Mouse (Mus musculus): ENCODE data around the gene Slc7a11.
A peak's percentile ranks its signal among the peaks of the same experiment; 100 is the strongest.

The Slc7a11 gene

DNA sequence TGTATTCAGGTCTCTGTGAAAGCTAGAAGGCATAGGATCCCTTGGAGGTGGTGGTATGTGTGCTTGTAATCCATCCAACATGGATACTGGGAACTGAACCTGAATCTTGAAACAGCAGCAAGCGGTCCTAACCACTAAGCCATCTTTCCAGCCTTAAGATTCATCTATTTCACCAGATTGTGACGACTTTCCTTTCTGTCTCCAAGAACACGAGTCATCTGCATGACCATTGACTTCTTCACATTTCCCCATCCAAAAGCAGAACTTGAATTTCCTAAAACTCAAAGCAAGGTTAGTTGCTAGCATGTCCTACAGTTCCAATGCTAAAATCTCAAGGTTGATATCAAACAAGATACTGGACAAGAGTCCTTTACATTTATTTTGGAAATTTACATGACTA is 37.5 kb downstream of the Slc7a11 start:
- DNase-seq (ENCODE audit: low read depth, low spot score) = no peak

DNA sequence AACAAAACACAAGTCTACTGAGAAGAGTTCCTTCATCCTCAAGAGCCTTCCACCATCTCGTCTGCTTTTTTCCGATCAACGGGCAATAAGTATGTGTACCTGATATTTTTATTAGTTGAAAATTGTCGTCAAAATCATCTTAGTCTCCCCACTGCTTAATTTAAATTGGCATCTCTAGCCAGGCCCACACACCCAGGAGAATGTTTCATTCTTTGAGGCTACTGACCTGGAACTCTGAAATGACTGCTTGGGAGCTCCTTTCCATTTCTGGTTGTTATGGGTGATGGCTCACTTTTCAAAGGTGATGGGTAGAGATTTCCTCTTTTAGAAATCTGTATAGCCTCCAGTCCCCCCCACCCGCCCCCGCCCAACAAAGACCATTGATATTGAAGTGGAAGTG is 54.6 kb downstream of the Slc7a11 start:
- DNase-seq (ENCODE audit: low read depth, low spot score) = no peak

DNA sequence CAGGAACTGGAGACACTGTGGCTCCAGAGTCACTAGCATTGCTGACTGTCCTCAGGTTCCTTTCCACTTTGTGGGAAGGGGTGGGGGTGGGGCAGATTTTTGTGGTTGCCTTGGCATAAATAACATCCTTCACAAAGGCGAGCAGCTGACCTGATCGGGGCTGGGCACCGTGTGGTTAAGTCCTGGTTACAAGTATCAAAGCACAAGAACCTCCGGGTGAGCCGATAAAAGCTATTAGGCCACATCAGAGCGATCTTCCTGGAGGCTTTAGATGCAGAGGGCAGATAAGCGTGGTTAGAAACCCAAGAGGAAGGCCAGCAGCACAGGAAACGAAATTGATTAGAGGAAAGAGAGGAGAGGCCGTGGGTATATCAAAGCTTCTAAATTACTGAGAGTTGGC is 55.1 kb downstream of the Slc7a11 start:
- DNase-seq (ENCODE audit: low read depth, low spot score) = no peak

DNA sequence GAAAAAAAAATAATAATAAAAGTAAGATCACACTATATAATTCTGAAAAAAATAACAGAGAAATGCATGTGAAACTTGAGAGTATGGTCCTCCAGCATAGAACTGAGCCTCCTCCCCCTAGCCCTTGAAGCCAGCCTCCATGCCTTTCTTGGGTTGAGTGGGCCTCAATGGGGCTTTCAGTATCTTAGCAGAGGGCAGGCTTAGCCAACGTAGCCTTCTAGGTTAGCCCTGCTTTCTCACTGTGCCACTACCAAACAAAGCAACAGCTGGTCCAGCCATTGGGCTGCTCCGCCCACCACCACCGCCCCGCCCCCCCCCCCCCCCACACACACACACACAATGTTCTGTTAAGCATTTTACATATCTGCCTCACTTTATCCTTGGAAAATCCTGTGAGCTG is 56.1 kb downstream of the Slc7a11 start:
- DNase-seq (ENCODE audit: low read depth, low spot score) = no peak

DNA sequence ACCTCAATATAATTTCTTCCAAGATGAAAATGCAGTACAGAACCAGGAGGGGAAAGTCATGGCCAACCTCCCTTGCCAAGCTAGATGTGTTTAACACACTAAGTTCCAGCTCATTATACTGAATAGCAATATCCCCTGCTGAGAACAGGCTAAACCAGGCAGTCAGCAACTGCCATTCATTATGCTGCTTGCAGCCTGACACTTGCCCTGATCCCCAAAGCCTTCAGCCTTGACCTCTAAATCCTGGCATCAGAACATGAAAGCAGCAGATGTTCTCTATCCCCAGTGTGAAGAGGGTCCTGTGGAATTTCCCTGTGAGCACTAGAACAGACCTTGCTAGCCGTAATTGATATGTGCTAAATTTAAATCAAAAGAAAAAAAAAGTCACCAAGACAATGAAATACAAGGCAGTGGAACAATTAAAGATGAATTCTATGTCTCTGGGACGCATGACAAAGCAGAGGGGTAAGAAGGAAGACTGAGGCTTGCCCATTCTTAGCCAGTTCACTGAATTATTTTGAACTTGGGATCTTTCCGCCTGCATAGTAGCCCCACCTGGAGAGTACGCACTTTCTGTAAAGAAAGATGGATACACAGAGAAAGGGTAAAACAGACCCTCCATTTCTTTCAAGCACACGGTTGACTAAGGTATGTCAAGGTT is 56.7 kb downstream of the Slc7a11 start:
- DNase-seq (ENCODE audit: low read depth, low spot score) = peak; percentile 63

DNA sequence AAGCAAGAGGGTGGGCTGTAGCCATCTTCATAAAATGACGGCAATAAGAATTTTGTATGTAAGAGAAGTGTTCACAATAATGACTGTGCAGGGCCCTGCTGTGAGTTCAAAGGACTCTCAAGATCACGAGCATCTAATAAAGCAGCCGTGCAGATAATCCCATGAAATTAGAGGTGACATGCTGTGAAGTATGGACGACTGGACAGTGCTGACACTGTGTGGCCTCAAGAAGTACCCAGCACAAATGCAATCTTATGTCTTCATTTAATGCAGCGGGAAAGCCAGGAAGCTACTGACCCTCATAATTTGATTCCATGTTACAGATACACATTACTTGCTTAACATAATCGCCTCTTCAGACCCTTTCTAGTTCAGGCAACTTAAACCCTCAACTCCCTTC is 57.3 kb downstream of the Slc7a11 start:
- DNase-seq (ENCODE audit: low read depth, low spot score) = no peak

DNA sequence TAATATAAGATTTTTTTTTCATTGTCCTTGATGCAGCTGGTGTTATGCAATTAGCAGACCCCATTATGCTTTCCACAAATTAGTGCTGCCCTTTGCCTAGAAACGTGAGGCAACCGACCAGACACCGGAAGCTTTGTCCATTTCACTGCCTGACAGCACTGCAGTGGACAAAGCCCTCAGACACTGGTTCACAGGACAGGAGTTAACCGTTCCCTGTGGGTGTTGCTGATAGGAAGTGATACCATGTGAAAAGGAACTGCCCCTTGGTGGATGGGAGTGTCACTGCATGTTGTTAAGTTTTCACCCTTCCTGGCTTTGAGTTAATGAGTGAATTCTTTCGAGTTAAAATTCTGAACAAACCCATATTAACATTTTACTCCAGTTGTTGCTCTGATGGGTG is 60.7 kb downstream of the Slc7a11 start:
- DNase-seq (ENCODE audit: low read depth, low spot score) = no peak

DNA sequence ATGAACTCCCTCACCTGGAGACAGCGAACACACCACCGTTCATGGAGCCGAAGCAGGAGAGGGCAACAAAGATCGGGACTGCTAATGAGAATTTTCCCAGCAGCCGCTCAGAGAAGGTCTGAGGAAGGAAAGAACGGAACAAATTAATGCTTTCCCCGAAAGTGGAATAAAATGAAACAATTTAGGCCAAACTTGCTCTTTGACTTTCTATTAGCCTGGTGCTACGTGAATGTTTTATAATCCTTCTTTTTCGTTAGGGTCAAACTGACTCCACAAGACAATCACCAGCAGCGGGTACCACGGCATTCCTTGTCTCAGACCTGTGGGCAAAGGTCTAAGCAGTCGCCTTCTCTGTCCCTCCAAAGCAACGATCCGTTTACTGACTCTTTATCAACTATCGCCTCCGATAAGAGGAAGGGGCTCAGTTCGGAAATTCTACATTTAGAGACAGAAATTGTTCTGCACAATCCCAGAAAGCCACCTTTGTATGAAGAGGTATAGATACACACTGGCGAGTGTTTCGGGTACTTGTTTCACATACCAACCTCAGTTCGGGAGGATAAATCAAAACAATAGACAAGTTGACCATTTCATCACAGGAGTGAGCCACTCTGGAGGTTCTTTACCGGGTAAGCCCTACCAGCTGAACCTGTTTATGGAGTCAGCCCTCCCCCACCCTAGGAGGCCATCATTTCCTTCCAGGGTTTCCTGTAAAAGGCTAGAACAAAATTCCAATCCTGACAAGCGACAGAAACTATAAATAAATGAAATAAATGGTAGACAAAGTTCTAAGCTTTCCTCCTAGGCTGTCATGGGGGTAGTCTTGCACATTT is 61.3 kb downstream of the Slc7a11 start:
- DNase-seq (ENCODE audit: low read depth, low spot score) = peak; percentile 66

DNA sequence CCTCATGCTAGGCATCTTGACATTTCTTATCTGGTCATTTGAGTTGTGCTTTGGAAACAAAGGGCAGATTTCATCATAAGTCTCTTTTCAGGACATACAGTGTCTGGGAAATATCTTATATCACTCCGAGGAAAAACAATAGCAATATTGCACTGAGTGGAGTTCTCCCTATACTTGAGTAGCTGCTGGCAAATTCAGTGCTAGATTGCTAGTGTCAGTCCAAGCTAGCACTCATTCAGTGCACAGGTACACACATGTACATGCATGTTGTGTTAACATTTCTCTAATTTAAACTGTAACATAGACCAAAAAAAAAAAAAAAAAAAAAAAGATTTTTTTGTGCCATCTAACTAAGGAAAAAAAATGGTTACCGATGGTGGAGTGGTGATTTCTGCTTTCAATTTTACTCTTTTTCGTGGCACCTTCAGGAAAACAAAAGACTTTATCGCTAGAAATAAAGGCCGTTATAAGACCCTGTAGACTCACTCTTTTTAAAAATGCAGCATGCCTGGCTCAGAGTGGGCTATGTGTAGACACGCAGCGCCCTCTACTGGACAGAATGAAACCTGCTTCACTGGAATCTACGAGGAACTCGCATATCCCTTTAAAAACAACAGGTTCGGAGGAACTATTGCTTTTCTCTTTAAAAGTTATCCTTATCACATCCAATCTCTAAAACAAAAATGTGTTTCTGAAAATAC is 62.1 kb downstream of the Slc7a11 start:
- DNase-seq (ENCODE audit: low read depth, low spot score) = peak; percentile 92

DNA sequence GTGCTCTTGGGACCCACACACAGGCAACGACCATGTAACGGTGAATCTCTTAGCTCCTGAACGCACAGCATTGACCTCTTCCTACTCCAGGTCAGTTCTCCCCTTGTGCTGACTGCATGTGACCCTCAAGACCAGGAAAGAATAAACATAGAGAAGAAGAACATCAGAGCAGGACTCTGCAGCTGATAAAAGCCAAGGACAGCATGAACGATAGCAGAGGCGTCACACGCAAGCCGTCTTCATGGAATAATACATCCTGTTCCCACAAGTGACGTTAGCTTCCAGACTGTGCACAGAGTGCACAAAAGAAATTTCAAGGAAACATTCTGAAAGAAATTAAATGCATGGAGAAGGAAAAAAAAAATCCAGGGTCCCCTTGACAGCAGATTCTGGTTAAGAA is 63.5 kb downstream of the Slc7a11 start:
- no peak for DNase-seq (ENCODE audit: low read depth, low spot score)

DNA sequence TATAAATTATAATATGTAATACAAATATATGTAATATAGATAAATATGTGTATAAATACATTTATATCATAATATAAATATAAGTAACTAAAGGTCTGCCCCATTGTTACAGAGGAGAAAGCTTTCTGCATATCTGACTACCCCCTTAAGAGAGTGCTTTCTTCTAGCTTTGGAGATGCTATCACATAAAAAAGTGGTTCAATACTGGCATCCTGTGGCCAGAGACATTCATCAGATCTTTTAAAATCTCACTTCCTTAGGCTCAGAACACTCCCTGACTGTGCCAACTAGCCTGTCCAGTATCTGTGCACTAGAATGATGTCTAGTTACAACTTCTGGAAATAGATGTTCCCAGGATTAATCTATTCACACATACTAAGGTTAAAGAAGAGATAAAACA is 67.9 kb downstream of the Slc7a11 start:
- DNase-seq (ENCODE audit: low read depth, low spot score) = no peak

DNA sequence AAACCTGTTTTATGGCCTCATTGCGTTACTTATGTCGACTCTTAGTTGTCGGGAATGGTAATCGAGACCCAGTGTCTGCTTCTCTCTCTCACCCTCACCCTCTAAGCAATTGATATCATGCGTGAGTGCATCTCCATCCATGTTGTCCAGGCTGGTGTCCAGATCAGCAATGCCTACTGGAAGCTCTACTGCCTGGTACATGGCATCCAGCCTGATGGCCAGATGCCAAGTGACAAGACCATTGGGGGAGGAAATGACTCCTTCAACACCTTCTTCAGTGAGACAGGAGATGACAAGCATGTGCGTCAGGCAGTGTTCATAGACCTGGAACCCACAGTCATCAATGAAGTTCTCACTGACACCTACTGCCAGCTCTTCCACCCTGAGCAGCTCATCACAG is 73.6 kb downstream of the Slc7a11 start:
- DNase-seq (ENCODE audit: low read depth, low spot score) = no peak

DNA sequence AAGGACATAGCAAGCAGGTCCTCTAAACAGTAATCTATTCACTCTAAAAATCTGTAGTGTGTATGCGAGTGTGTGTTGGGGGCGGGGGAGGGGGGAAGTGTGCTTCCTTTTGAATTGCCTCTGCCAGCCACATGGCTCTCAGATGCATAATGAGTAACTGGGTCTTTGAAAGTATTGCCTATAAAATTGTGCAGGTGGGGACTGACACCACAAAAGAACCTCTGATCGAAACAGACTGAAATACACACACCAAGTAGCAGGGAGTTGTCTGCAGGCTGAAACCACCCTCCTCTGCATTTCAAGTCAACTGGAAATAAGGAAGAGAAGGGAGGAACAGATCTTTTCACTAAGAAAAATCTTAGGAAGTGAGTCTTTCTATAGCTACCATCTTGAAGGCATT is 76.2 kb downstream of the Slc7a11 start:
- DNase-seq (ENCODE audit: low read depth, low spot score) = peak; percentile 48

DNA sequence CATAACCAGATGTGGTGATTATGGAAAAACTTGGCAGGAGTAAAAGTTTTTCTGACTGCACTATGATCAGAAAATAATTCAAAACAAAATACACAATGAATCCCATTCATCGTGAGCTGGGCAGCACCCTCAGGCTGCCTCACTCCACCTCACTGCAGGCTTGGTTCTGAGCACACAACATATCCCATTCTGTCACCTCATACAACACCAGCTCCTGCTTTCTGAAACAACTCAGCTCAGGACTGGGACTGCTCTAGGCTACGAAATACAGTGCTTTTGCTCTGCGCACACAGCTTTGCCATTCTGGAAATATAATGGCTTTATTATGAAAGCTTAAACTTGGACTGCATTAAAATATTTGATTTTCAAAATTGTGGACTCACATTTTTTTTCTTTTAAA is 79.8 kb downstream of the Slc7a11 start:
- no peak for DNase-seq (ENCODE audit: low read depth, low spot score)

DNA sequence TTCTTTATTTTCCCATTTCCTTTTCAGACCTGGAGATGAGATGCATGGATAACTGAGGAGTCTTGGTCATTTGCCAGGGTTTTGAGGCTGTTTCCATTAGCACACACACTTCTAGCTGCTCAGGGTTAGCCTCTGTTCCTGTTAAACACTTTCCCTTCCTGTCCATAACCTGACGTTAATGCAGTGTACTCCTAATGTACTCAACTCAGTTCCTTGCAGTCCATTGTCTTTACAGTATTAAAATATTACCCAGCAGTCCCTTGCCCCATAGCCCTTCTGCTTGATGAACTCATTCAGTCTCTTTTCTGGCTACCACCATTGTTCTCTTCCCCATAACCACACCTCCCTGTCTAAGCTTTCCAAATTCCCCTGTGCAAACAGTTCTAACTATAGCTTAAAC is 96.3 kb downstream of the Slc7a11 start:
- DNase-seq (ENCODE audit: low read depth, low spot score) = no peak

DNA sequence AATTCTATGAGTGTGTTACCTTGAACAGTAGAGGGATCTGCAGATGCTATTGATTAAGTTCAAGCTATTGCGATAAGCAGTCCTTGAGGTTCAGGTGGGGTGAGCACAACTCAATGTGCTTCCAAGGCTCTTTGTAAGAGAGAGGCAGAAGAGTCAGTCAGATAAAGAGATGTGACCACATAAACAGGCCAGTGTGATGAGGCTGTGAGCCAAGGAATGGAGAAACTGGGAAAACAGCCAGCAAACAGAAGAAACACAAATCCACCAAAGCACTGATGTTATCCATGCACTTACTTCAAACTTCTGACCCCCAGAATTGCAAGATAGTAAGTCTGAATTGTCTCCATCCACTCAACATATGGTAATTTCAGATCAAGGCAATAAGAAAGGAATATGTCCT is 99.0 kb downstream of the Slc7a11 start:
- DNase-seq (ENCODE audit: low read depth, low spot score) = no peak

DNA sequence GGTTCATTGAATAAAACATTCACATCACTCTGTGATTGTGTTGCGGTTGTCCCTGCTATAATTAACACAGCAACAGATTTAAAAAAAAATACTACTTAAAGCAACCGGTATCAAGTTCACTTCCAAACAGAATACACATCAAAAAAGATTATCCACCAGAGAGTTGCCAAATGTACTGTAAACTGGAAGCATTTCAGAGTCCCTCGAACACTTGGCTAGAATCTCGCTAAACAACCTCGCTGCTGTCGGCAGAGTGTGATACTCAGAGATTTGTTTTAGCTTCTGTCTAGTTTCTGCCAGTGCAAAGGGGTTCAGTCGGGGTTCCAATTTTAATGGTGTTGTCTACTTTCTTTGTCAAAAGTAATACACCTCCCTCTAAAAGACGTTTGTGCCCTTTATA is 118.9 kb downstream of the Slc7a11 start:
- no peak for DNase-seq (ENCODE audit: low read depth, low spot score)

DNA sequence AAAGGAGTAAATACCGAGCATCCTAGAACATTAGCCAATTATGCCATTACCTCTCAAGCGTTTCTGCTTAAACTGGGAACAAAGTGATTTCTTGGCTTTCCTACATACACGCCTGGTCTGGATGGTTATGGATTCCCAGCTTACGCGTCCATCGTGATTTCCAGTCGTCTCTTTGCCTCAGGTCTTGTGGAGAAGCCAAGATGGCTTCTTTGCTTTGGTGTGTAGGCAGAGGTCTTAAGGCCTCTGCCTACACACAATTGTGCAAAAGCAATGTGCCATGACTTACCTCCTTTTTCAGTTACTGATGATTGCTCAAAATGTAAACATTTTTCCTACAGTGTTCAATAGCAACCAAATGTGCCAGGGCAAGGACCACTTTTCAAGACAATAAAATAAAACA is 119.5 kb downstream of the Slc7a11 start:
- DNase-seq (ENCODE audit: low read depth, low spot score) = no peak

DNA sequence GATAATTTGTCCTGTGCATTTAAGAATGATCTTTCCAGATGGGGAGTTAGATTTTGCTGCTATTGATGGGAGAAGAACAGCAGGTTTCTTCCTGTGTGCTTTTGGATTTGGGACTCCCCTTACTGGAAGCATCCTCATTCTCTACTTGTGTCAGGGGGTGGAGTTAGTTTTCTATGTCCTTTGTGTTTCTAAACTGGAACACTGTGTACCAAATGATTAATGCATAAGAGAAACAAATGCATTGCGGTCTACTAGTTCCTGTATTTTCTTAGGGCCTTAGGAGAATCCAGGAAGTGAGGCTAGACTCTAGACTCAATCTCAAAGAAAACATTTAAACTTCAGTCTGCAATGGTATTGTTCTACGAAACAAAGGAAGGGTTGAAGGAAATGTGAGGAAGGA is 122.6 kb downstream of the Slc7a11 start:
- DNase-seq (ENCODE audit: low read depth, low spot score) = no peak

DNA sequence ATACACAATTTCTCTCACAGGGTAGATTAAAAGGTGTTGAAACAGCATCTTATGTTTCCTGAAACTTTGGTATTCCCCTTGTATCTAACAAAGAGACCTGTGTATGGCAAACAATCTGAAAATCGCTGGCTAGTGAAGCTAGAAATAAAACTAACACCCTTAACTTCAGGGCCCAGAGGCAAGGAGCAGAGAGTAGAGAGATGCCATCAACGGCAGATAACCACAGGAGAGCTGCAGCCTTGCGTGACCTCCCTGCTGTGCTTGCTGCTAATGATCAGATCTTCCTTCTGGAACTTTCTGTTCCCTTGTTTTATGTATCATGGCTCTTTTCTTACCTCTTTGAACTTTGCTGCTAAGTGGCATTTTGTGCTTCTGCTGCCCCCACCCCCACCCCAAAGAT is 125.3 kb downstream of the Slc7a11 start:
- no peak for DNase-seq (ENCODE audit: low read depth, low spot score)

DNA sequence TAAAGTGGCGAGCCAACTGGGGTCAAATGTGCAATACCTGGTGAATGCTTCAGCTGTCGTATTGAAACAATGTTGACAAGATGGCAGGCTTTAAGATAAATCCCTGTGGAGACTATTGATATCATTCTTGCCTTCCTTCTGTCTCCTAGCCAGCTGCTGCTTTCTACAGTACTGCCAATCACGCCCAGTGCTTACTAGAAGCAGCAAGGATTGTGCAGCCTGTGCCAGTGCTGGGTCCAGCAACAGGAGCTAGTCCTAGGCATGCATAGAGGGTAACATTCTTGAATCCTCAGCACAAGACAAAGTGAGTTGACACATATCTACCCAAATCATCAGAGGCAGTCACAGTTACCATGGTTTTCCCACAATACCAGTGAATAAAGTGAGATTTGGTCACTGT is 129.6 kb downstream of the Slc7a11 start:
- DNase-seq (ENCODE audit: low read depth, low spot score) = no peak

DNA sequence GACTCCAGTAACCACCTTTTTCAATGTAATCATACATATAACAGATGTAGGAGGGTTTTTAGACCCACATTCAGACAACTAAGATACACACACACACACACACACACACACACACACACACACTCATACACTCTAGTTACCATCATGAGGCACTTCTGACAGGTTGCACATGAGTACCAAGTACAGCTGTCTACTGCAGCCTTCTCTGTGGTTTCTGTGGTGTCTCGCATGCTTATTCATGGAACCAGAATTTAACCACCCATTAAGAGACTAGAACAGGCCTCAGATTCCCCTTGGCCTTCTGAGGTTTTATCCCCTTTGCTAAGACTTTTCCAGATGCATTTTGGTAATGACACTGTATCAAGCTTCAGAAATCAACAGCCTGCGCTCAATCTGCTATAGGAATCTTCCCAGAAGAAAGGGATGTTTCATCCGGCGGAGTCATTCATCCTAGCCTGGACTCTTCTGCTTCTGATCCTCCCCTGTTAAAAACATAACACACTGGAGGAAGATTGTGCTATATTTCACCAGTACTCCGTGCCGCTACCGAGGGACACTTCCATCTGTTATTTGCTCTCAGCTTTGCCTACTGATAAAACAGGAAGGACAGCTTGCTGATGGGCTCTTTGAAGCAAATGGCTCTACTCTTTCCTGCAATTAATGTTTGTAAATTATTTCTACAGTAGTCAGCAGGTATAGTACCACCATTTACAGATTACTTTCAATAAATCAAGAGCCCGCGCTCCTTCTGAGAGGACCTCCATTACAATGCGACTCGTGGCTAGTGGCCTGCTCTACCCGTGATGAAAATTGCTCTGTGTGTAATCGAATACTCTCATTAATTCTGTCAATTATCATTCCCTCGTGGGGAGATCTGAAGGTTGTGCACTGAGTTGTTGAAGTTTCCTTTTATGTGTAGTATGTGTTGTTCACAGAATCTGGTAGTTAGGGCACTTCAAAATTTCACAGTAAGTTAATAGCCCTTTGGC is 135.8 kb downstream of the Slc7a11 start:
- no peak for DNase-seq (ENCODE audit: low read depth, low spot score)

Measured in forelimb bud, embryonic 11.5 days (tissue).